Mouse (Mus musculus) limb, embryonic 11.5 days (tissue): Measurements from ENCODE around the gene Hsd17b3. TPM values are rescaled to one million over a fixed set of nuclear protein-coding genes. Genes with fewer than 3 reads are reported as not detected.

Experiments used
- ATAC-seq: fragments of 200-750 bp; cut with Nextera tagmentation; 2 replicates; pipeline ENCODE4 v1.8.0; 2017; ENCODE audit warnings: low read depth; ENCODE audit not compliant: insufficient number of reproducible peaks, low FRiP score, low TSS enrichment
- DNase-seq: peaks from one replicate; pipeline ENCODE4 v3.0.0-alpha.2; 2015; ENCODE audit warnings: low spot score
- H3K27ac ChIP-seq: fragments of 300-500 bp; sonication (generic); replicated peaks from 2 replicates; pipeline ENCODE4 v1.5.1; 2014; ENCODE audit warnings: low read depth, mild to moderate bottlenecking, low read length
- H3K27me3 ChIP-seq: fragments of 300-500 bp; sonication (generic); 2 replicates; pipeline ENCODE4 v1.6.1; 2014; ENCODE audit warnings: mild to moderate bottlenecking, low read length, mixed read lengths; ENCODE audit not compliant: control insufficient read depth, insufficient read depth
- H3K36me3 ChIP-seq: fragments of 300-500 bp; sonication (generic); 2 replicates; pipeline ENCODE4 v1.6.1; 2014; ENCODE audit warnings: mild to moderate bottlenecking, low read length, moderate library complexity, mixed read lengths; ENCODE audit not compliant: control insufficient read depth, insufficient read depth
- H3K4me1 ChIP-seq: fragments of 300-500 bp; sonication (generic); 2 replicates; pipeline ENCODE4 v1.6.1; 2014; ENCODE audit warnings: low read length, mixed read lengths; ENCODE audit not compliant: control insufficient read depth, insufficient read depth
- H3K4me2 ChIP-seq: fragments of 300-500 bp; sonication (generic); 2 replicates; pipeline ENCODE4 v1.6.1; 2014; ENCODE audit warnings: low read depth, mild to moderate bottlenecking, moderate library complexity; ENCODE audit not compliant: severe bottlenecking
- H3K4me3 ChIP-seq: fragments of 300-500 bp; sonication (generic); 2 replicates; pipeline ENCODE4 v1.5.1; 2014; ENCODE audit warnings: low read depth, low read length
- H3K9ac ChIP-seq: fragments of 300-500 bp; sonication (generic); 2 replicates; pipeline ENCODE4 v1.6.1; 2014; ENCODE audit warnings: mild to moderate bottlenecking, low read length
- H3K9me3 ChIP-seq: fragments of 300-500 bp; sonication (generic); 2 replicates; pipeline ENCODE4 v1.6.1; 2016; ENCODE audit warnings: low read length; ENCODE audit not compliant: control insufficient read depth
- WGBS: fragments of 180-500 bp; shearing (Covaris S2); extraction: QIAGEN DNeasy Blood & Tissue Kit; methylation state at CpG from one replicate; pipeline ENCODE4 v1.1.7; 2014; 5-methylcytosine and 5-hydroxymethylcytosine counted together
- polyA plus RNA-seq: library from polyadenylated mRNA; unstranded; fragments of >200 nt; fragmentation: Nextera tagmentation; extraction: Ambion mirVana; gene quantifications from 2 replicates; pipeline ENCODE4 v1.2.1, GENCODE M21; 2014

The Hsd17b3 gene
- not detected in 2 replicates for polyA plus RNA-seq

- Histone ChIP-seq H3K27ac (no peak within 1 kb of the TSS), H3K4me3 (no peak within 1 kb of the TSS), H3K9ac (no peak within 1 kb of the TSS), H3K36me3 (no peaks in the 10 kb centered on the region), H3K9me3 (no peaks in the 10 kb centered on the region), H3K4me2 (no peak within 1 kb of the TSS), H3K4me1 (no peaks in the 10 kb centered on the region), H3K27me3 (no peaks in the 10 kb centered on the region)
- no peak for DNase-seq
- 80% methylated on average over 4 of the region's 4 CpGs for WGBS
- no peak for ATAC-seq
These were observed at the start of gene Hsd17b3 for GRCm38 (mm10) chr13:64089130-64089529. Gene Hsd17b3 (minus strand): TSS chr13:64089230.

- peak; percentile 71; the same call in 1 of the 2 replicates for ATAC-seq
These were observed 40.8 kb upstream of the Hsd17b3 start for GRCm38 (mm10) chr13:64129616-64130375.

GRCm38 (mm10) chr13:64128858-64129615 is 40.0 kb upstream of the Hsd17b3 start, which contains the start of gene Slc35d2:
Gene Slc35d2 (minus strand): TSS chr13:64129368.
- Histone ChIP-seq H3K4me1 (no peaks in the 10 kb centered on the region), H3K9ac (peak within 1 kb of the TSS; percentile 77), H3K4me2 (peak within 1 kb of the TSS; percentile 77), H3K36me3 (no peaks in the 10 kb centered on the region), H3K27ac (no peak within 1 kb of the TSS), H3K4me3 (peak within 1 kb of the TSS; percentile 58), H3K27me3 (no peaks in the 10 kb centered on the region), H3K9me3 (no peaks in the 10 kb centered on the region)
- DNase-seq (peak; percentile 63), ATAC-seq (peak; percentile 74; the same call in 1 of the 2 replicates)
- WGBS: 9% methylated on average over 44 of the region's 44 CpGs

More at GRCm38 (mm10) chr13:64129616-64130375, 40.8 kb upstream of the Hsd17b3 start:
- Histone ChIP-seq H3K9ac (peak overlapping the region; percentile 77), H3K4me3 (peak overlapping the region; percentile 58), H3K4me2 (peak overlapping the region; percentile 77), H3K27ac (no peak overlapping the region), H3K36me3 (no peaks in the 10 kb centered on the region), H3K4me1 (no peaks in the 10 kb centered on the region), H3K27me3 (no peaks in the 10 kb centered on the region), H3K9me3 (no peaks in the 10 kb centered on the region)
- peak; percentile 61 for DNase-seq
- 40% methylated on average over 15 of the region's 15 CpGs for WGBS

- no peak overlapping the region for H3K4me3 ChIP-seq
- no peaks in the 10 kb centered on the region for H3K27me3 ChIP-seq
- no peaks in the 10 kb centered on the region for H3K4me1 ChIP-seq
- no peak overlapping the region for H3K9ac ChIP-seq
- H3K9me3 ChIP-seq: no peaks in the 10 kb centered on the region
- DNase-seq: no peak
- no peak overlapping the region for H3K27ac ChIP-seq
- ATAC-seq: no peak
- H3K36me3 ChIP-seq: no peaks in the 10 kb centered on the region
- no peak overlapping the region for H3K4me2 ChIP-seq
- 73% methylated on average over 4 of the region's 4 CpGs for WGBS
These were observed 37.3 kb upstream of the Hsd17b3 start for GRCm38 (mm10) chr13:64126316-64126715.

GRCm38 (mm10) chr13:64124886-64125285 is 35.9 kb upstream of the Hsd17b3 start:
- DNase-seq (no peak), ATAC-seq (no peak)
- Histone ChIP-seq H3K36me3 (no peaks in the 10 kb centered on the region), H3K4me3 (no peak overlapping the region), H3K27ac (no peak overlapping the region), H3K4me2 (no peak overlapping the region), H3K27me3 (no peaks in the 10 kb centered on the region), H3K9ac (no peak overlapping the region), H3K4me1 (no peaks in the 10 kb centered on the region), H3K9me3 (no peaks in the 10 kb centered on the region)
- WGBS: 96% methylated on average over 6 of the region's 6 CpGs

GRCm38 (mm10) chr13:64123491-64124188 is 34.6 kb upstream of the Hsd17b3 start:
- H3K9ac ChIP-seq: no peak overlapping the region
- H3K4me1 ChIP-seq: no peaks in the 10 kb centered on the region
- no peak overlapping the region for H3K4me2 ChIP-seq
- no peaks in the 10 kb centered on the region for H3K9me3 ChIP-seq
- no peak for ATAC-seq
- no peak overlapping the region for H3K4me3 ChIP-seq
- H3K27me3 ChIP-seq: no peaks in the 10 kb centered on the region
- no peaks in the 10 kb centered on the region for H3K36me3 ChIP-seq
- WGBS: 32% methylated on average over 6 of the region's 6 CpGs
- no peak for DNase-seq
- no peak overlapping the region for H3K27ac ChIP-seq

- no peak overlapping the region for H3K27ac ChIP-seq
- H3K4me3 ChIP-seq: no peak overlapping the region
- H3K4me1 ChIP-seq: no peaks in the 10 kb centered on the region
- H3K36me3 ChIP-seq: no peaks in the 10 kb centered on the region
- H3K27me3 ChIP-seq: no peaks in the 10 kb centered on the region
- WGBS: 74% methylated on average over 4 of the region's 4 CpGs
- DNase-seq: no peak
- ATAC-seq: no peak
- H3K9me3 ChIP-seq: no peaks in the 10 kb centered on the region
- H3K9ac ChIP-seq: no peak overlapping the region
- no peak overlapping the region for H3K4me2 ChIP-seq
These were observed 31.7 kb upstream of the Hsd17b3 start for GRCm38 (mm10) chr13:64120760-64121159.

- Histone ChIP-seq H3K27ac (no peak overlapping the region), H3K27me3 (no peaks in the 10 kb centered on the region), H3K9ac (no peak overlapping the region), H3K9me3 (no peaks in the 10 kb centered on the region), H3K4me3 (no peak overlapping the region), H3K4me2 (no peak overlapping the region), H3K36me3 (no peaks in the 10 kb centered on the region), H3K4me1 (no peaks in the 10 kb centered on the region)
- no peak for DNase-seq
- ATAC-seq: no peak
- 60% methylated on average over 2 of the region's 2 CpGs for WGBS
These were observed 28.4 kb upstream of the Hsd17b3 start for GRCm38 (mm10) chr13:64117442-64117841.
